Mouse (Mus musculus): Measurements from ENCODE around the gene Best3.

DNA sequence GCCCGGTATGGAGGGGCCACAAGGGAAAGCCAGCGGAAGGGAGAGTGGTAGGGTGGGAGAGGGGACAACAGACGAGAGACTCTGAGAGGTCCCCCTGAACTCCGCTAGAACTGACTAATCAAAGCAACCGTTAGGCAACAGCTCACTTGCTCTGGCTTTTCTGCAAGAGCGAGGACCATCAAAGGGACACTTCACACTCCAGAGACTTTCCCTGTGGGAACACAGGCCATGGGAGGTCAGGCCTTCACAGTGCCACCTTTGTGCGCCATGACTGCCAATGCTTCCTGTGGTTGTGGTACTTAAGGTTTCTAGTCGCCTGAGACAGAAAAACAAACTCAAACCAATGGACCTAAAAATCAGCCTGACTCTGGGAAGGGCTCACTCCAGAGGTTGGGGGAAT is 24.9 kb downstream of the Best3 start:
- TF ChIP-seq POLR2A (IDR thresholded peaks at IDR 0.05; ENCODE audit: insufficient read length, low read depth) (no peak), SRF (IDR thresholded peaks at IDR 0.05; ENCODE audit: control insufficient read depth, insufficient read length, low read depth) (no peak)

Measured in myocyte (in vitro differentiated cells).